Mouse (Mus musculus): Measurements from ENCODE around the gene Renbp. TPM values are rescaled to one million over a fixed set of nuclear protein-coding genes. Genes with fewer than 3 reads are reported as not detected.

Gene Renbp
- total RNA-seq, 2 experiments from 2014 or later, result 3.4 TPM; not detected in 1

Other genes with a start within 250 kb of the Renbp start
- gene Bcap31, start 214.7 kb downstream of the Renbp start, total RNA-seq (2015; ENCODE audit: low replicate concordance), result 110 and 144 TPM in 2 replicates
- 56.3 and 68.2 TPM in 2 replicates for gene Bcap31, start 214.7 kb downstream of the Renbp start, total RNA-seq (2017; ENCODE audit: low replicate concordance)
- 11.5 and 14.7 TPM in 2 replicates for gene Abcd1, start 214.3 kb downstream of the Renbp start, total RNA-seq (2015; ENCODE audit: low replicate concordance)
- gene Abcd1, start 214.3 kb downstream of the Renbp start, total RNA-seq (2017; ENCODE audit: low replicate concordance), result 1.7 and 3.8 TPM in 2 replicates
- not detected in 2 replicates for gene Plxnb3, start 173.8 kb downstream of the Renbp start, total RNA-seq (2015; ENCODE audit: low replicate concordance)
- gene Plxnb3, start 173.8 kb downstream of the Renbp start, total RNA-seq (2017; ENCODE audit: low replicate concordance), result not detected in 2 replicates
- gene Srpk3, start 156.4 kb downstream of the Renbp start, total RNA-seq (2015; ENCODE audit: low replicate concordance), result 6.7 TPM in 1 of 2 replicates, not detected in the other
- 1.9 and 2.6 TPM in 2 replicates for gene Srpk3, start 156.4 kb downstream of the Renbp start, total RNA-seq (2017; ENCODE audit: low replicate concordance)
- 135 and 141 TPM in 2 replicates for gene Idh3g, start 144.0 kb downstream of the Renbp start, total RNA-seq (2015; ENCODE audit: low replicate concordance)
- gene Idh3g, start 144.0 kb downstream of the Renbp start, total RNA-seq (2017; ENCODE audit: low replicate concordance), result 68.3 and 80.2 TPM in 2 replicates
- 115 and 124 TPM in 2 replicates for gene Ssr4, start 143.8 kb downstream of the Renbp start, total RNA-seq (2015; ENCODE audit: low replicate concordance)
- 47.6 and 75.7 TPM in 2 replicates for gene Ssr4, start 143.8 kb downstream of the Renbp start, total RNA-seq (2017; ENCODE audit: low replicate concordance)
- not detected in 2 replicates for gene Pdzd4, start 105.9 kb downstream of the Renbp start, total RNA-seq (2015; ENCODE audit: low replicate concordance)
- gene Pdzd4, start 105.9 kb downstream of the Renbp start, total RNA-seq (2017; ENCODE audit: low replicate concordance), result not detected in 2 replicates
- gene Avpr2, start 38.7 kb downstream of the Renbp start, total RNA-seq (2015; ENCODE audit: low replicate concordance), result not detected in 2 replicates
- not detected in 2 replicates for gene Avpr2, start 38.7 kb downstream of the Renbp start, total RNA-seq (2017; ENCODE audit: low replicate concordance)
- 6.8 and 10.5 TPM in 2 replicates for gene L1cam, start 34.7 kb downstream of the Renbp start, total RNA-seq (2015; ENCODE audit: low replicate concordance)
- 0.23 and 1.3 TPM in 2 replicates for gene L1cam, start 34.7 kb downstream of the Renbp start, total RNA-seq (2017; ENCODE audit: low replicate concordance)
- gene Arhgap4, start 9.0 kb downstream of the Renbp start, total RNA-seq (2015; ENCODE audit: low replicate concordance), result 12.2 and 16.9 TPM in 2 replicates
- 14.5 and 21.0 TPM in 2 replicates for gene Arhgap4, start 9.0 kb downstream of the Renbp start, total RNA-seq (2017; ENCODE audit: low replicate concordance)
- 17.7 and 34.8 TPM in 2 replicates for gene Naa10, start 8.9 kb downstream of the Renbp start, total RNA-seq (2015; ENCODE audit: low replicate concordance)
- 14.7 and 25.9 TPM in 2 replicates for gene Naa10, start 8.9 kb downstream of the Renbp start, total RNA-seq (2017; ENCODE audit: low replicate concordance)
- 192 and 209 TPM in 2 replicates for gene Hcfc1, start 35.5 kb upstream of the Renbp start, total RNA-seq (2015; ENCODE audit: low replicate concordance)
- gene Hcfc1, start 35.5 kb upstream of the Renbp start, total RNA-seq (2017; ENCODE audit: low replicate concordance), result 123 and 145 TPM in 2 replicates
- gene Irak1, start 93.1 kb upstream of the Renbp start, total RNA-seq (2015; ENCODE audit: low replicate concordance), result 81.3 and 83.6 TPM in 2 replicates
- 58.8 and 59.3 TPM in 2 replicates for gene Irak1, start 93.1 kb upstream of the Renbp start, total RNA-seq (2017; ENCODE audit: low replicate concordance)
- gene Opn1mw, start 196.6 kb upstream of the Renbp start, total RNA-seq (2015; ENCODE audit: low replicate concordance), result not detected in 2 replicates
- not detected in 2 replicates for gene Opn1mw, start 196.6 kb upstream of the Renbp start, total RNA-seq (2017; ENCODE audit: low replicate concordance)
- 26.3 and 37.3 TPM in 2 replicates for gene Mecp2, start 204.5 kb upstream of the Renbp start, total RNA-seq (2015; ENCODE audit: low replicate concordance)
- 24.9 and 28.2 TPM in 2 replicates for gene Mecp2, start 204.5 kb upstream of the Renbp start, total RNA-seq (2017; ENCODE audit: low replicate concordance)
- gene Tex28, start 237.0 kb upstream of the Renbp start, total RNA-seq (2015; ENCODE audit: low replicate concordance), result not detected in 2 replicates
- not detected in 2 replicates for gene Tex28, start 237.0 kb upstream of the Renbp start, total RNA-seq (2017; ENCODE audit: low replicate concordance)
- not detected in 2 replicates for gene Tktl1, start 246.4 kb upstream of the Renbp start, total RNA-seq (2015; ENCODE audit: low replicate concordance)
- gene Tktl1, start 246.4 kb upstream of the Renbp start, total RNA-seq (2017; ENCODE audit: low replicate concordance), result not detected in 2 replicates

All from erythroid progenitor cell, adult 5-6 weeks (primary cell).